In the genomic region with DNA sequence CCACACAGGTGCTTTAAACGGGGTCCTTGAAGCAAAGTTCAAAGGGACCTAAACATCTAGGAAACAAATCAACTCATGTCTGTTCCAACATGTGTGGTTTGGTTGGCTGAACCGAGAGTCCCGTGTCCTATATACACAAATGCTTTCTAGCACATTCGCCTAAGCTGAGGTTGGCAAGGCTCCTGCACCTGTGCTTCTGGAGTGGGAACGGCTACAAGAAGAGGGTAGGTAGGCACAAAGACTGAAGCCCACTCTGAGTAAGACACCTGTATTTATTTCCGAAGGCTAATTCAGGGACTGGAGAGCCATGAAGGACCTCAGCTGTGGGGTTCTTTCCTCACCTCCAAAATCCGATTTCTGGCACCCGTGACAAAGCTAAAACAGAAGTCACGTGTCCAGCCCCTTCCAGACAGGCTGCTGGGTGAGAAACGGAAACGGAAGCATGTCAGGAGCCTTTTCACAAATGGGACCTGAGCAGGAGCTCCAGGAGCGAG, we compare ENCODE assay signal across 12 mouse cellular contexts. TPM values are rescaled to one million over a fixed set of nuclear protein-coding genes. Genes with fewer than 3 reads are reported as not detected.
DNase-seq lines count a peak whose midpoint lies in the region; ATAC-seq lines count a peak whose summit lies in the region.
"Had no signal": no experiment of that assay in that cellular context is flagged by ENCODE, and none has a peak within 500 bp of the region (broad histone marks: within the 10 kb centered on the region; RNA-seq: fewer than 3 reads in every experiment).

No protein-coding gene starts in this region.

- no peak overlapping the region for H3K27ac ChIP-seq in limb, embryonic 11.5 days (replicated peaks; ENCODE audit: low read depth, low read length)
- no peak overlapping the region for H3K27ac ChIP-seq in limb, embryonic 10.5 days
- no peak overlapping the region for H3K27ac ChIP-seq in midbrain, embryonic 14.5 days (replicated peaks; ENCODE audit: low read depth, low read length)

- no peak for ATAC-seq in cerebellum, adult (ENCODE audit: insufficient number of reproducible peaks, low FRiP score, low TSS enrichment)
- ATAC-seq in limb, embryonic 11.5 days (ENCODE audit: insufficient number of reproducible peaks, low FRiP score, low TSS enrichment, low read depth) = no peak
- ATAC-seq in midbrain, embryonic 14.5 days (ENCODE audit: low FRiP score, low TSS enrichment) = no peak

- no peaks in the 10 kb centered on the region for H3K36me3 ChIP-seq in limb, embryonic 11.5 days (ENCODE audit: control insufficient read depth, insufficient read depth, low read length)
- no peaks in the 10 kb centered on the region for H3K36me3 ChIP-seq in limb, embryonic 10.5 days
- no peaks in the 10 kb centered on the region for H3K36me3 ChIP-seq in midbrain, embryonic 14.5 days (ENCODE audit: control insufficient read depth, insufficient read depth, low read length)

- peak; percentile 9 to 15 for DNase-seq in cerebellum, postnatal 14 days
- DNase-seq in limb, embryonic 11.5 days (ENCODE audit: low spot score) = peak; percentile 21
- no peak for DNase-seq in limb, embryonic 10.5 days (ENCODE audit: low spot score)
- peak; percentile 12 to 26 for DNase-seq in heart, postnatal 10 days
- peak; percentile 31 for DNase-seq in midbrain, embryonic 14.5 days
- DNase-seq in adrenal gland, postnatal 10 days = no peak
- no peak for DNase-seq in thymus, postnatal 0 days (ENCODE audit: low spot score)

- H3K4me2 ChIP-seq in limb, embryonic 11.5 days (ENCODE audit: low read depth, severe bottlenecking) = no peak overlapping the region
- no peak overlapping the region for H3K4me2 ChIP-seq in midbrain, embryonic 14.5 days (ENCODE audit: low read length)

- intact Hi-C loops in heart, postnatal 10 days (cut with DNase I) = loop anchor here (1.0 to 5.0 kb wide), 4 partner anchors 133 to 442 kb away; a partner anchor contains a TSS

- no peak overlapping the region for H3K4me3 ChIP-seq in limb, embryonic 11.5 days (ENCODE audit: low read depth, low read length)
- no peak overlapping the region for H3K4me3 ChIP-seq in limb, embryonic 10.5 days
- no peak overlapping the region for H3K4me3 ChIP-seq in midbrain, embryonic 14.5 days (replicated peaks; ENCODE audit: low read depth, low read length)

- no peaks in the 10 kb centered on the region for H3K9me3 ChIP-seq in limb, embryonic 11.5 days (ENCODE audit: control insufficient read depth, low read length)
- no peaks in the 10 kb centered on the region for H3K9me3 ChIP-seq in limb, embryonic 10.5 days (replicated peaks)
- H3K9me3 ChIP-seq in midbrain, embryonic 14.5 days (ENCODE audit: control insufficient read depth, low read length) = no peaks in the 10 kb centered on the region

- H3K4me1 ChIP-seq in limb, embryonic 11.5 days (ENCODE audit: control insufficient read depth, insufficient read depth, low read length) = no peaks in the 10 kb centered on the region
- peaks cover 11% of the 10 kb centered on the region for H3K4me1 ChIP-seq in limb, embryonic 10.5 days
- no peaks in the 10 kb centered on the region for H3K4me1 ChIP-seq in midbrain, embryonic 14.5 days (ENCODE audit: control insufficient read depth, insufficient read depth, low read length)

- H3K27me3 ChIP-seq in limb, embryonic 11.5 days (ENCODE audit: control insufficient read depth, insufficient read depth, low read length) = no peaks in the 10 kb centered on the region
- H3K27me3 ChIP-seq in limb, embryonic 10.5 days (ENCODE audit: low read depth, poor library complexity, severe bottlenecking) = no peaks in the 10 kb centered on the region
- H3K27me3 ChIP-seq in midbrain, embryonic 14.5 days (ENCODE audit: control insufficient read depth, insufficient read depth, low read length) = no peaks in the 10 kb centered on the region

- WGBS in limb, embryonic 11.5 days = 77% methylated on average over 12 of the region's 12 CpGs
- WGBS in limb, embryonic 10.5 days = 90% methylated on average over 12 of the region's 12 CpGs
- WGBS in midbrain, embryonic 14.5 days = 78% methylated on average over 12 of the region's 12 CpGs

- no peak overlapping the region for H3K9ac ChIP-seq in limb, embryonic 11.5 days (ENCODE audit: low read length)
- H3K9ac ChIP-seq in midbrain, embryonic 14.5 days (replicated peaks; ENCODE audit: low read length) = no peak overlapping the region; the same call in 1 of the 2 replicates

RNA-seq across cellular contexts. Expression of a gene that starts 42.8 kb away (rescaled TPM):
- polyA plus RNA-seq in limb, embryonic 11.5 days (2014; fragmentation: Nextera tagmentation; extraction: Ambion mirVana) = not detected in 2 replicates
- polyA plus RNA-seq in limb, embryonic 10.5 days (2016; fragmentation: Nextera tagmentation; extraction: Ambion mirVana) = not detected in 2 replicates
- not detected for total RNA-seq in heart, postnatal 10 days (2021)
- 0.07 TPM in 1 of 2 replicates, not detected in the other for polyA plus RNA-seq in midbrain, embryonic 14.5 days (2014; fragmentation: Nextera tagmentation; extraction: Ambion mirVana)
- under 1 TPM in 1 of 2 experiments, not detected in 1; 0.33 TPM for total RNA-seq in adrenal gland, postnatal 10 days (2021)
- polyA plus RNA-seq in thymus, postnatal 0 days (2015; fragmentation: Nextera tagmentation; extraction: Ambion mirVana) = 0.66 and 0.69 TPM in 2 replicates
- total RNA-seq: adrenal gland, postnatal 14 days; liver, adult 2 months; MEL had no signal
- polyA plus RNA-seq: heart, postnatal 0 days had no signal

Comparison
In these comparisons a context has a peak if more than half of its experiments do, and no peak if none do; other contexts are left out.
1. DNase-seq: peak in cerebellum, postnatal 14 days (2 of 2), limb, embryonic 11.5 days (single experiment), heart, postnatal 10 days (2 of 2) and midbrain, embryonic 14.5 days (single experiment); none in limb, embryonic 10.5 days (single experiment), adrenal gland, postnatal 10 days (single experiment) and thymus, postnatal 0 days (single experiment).